Mouse (Mus musculus): ENCODE results near the gene Ubald1.

The Ubald1 gene

GRCm38 (mm10) chr16:4866101-4866695 lies 13.9 kb downstream of the Ubald1 start:
- peak; percentile 26 for DNase-seq

- no peak for DNase-seq
These were observed 16.4 kb downstream of the Ubald1 start for GRCm38 (mm10) chr16:4863742-4864141.

DNA sequence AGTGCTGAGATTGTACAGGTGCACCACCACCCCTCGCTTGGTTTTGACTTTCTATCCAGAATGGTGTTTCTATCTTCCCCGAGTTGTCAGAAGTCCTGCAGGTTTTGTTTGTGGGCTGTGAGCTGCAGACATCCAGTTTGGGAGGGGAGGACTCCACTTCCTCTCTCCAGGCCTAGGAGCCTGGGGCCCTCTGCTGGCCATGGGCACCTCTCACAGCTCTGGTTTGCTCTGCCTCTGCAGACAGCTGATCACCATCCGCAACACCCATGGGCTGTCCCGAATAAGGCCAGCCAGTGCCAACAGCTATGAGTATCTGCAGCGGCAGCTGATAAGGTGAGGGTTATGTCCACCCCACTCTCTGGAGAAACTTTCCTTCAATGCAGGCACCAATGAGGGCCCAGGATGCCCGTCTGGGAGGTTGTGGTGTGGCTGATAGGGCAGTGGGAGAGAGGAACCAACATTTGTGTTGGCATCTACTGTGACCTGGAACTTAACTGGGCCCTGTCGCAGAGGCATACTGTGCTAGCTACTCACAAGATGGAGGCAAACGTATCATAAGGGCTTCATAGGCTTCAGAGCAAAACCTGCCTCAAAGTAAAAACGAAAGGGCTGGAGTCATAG lies 17.1 kb downstream of the Ubald1 start:
- DNase-seq = peak; percentile 44

DNA sequence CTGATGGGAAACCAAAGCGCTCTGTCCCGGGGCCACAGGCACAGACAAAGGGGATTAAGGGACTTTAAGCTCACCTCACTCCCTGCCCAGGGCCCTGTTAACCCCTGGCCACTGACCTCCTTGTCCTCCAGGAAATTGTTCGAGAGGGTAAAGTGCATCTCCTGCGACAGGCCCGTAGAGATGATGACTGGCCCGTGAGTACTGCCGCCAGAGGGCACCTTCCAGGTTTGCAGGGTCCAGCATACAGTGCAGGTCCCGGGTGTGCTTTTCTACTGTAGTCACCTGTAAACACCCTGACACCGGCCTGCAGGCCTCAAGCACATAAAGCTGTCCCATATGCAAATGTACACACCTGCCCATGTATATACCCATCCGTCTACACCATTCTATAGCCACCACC lies 18.7 kb downstream of the Ubald1 start:
- peak; percentile 24 for DNase-seq

DNA sequence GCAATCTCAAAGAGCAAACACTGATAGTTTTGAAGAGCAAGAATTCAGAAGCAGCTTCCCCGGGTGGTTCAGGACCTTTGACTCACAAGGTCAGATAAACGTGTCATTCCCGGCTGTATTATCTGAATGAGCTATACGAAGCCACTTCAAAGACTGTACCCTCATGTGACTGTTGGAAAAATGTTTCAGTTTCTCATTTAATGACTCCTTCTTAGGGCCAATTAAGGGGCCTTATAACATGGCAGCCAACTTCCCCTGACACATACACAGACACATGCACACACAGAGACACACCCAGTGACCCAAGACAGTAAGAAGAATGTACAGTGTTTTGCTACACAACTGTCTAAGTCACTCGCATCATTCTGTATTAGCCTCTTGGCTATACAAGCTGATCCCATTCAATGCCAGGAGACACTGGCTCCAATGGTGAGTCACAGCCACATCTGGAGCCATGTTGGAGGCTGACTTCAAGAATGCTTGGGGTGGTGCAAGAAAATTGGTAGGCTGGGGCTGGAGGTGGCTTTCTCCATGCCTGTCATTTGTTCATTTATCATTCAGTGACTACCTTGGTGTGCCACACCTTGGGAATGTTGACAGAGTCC lies 25.0 kb downstream of the Ubald1 start:
- no peak for DNase-seq

GRCm38 (mm10) chr16:4850938-4851628 lies 29.0 kb downstream of the Ubald1 start:
- DNase-seq = no peak

GRCm38 (mm10) chr16:4850361-4850760 lies 29.8 kb downstream of the Ubald1 start:
- no peak for DNase-seq

- no peak for DNase-seq
These were observed 32.0 kb downstream of the Ubald1 start for GRCm38 (mm10) chr16:4848090-4848489.

GRCm38 (mm10) chr16:4847041-4847440 lies 33.1 kb downstream of the Ubald1 start:
- DNase-seq = no peak

DNA sequence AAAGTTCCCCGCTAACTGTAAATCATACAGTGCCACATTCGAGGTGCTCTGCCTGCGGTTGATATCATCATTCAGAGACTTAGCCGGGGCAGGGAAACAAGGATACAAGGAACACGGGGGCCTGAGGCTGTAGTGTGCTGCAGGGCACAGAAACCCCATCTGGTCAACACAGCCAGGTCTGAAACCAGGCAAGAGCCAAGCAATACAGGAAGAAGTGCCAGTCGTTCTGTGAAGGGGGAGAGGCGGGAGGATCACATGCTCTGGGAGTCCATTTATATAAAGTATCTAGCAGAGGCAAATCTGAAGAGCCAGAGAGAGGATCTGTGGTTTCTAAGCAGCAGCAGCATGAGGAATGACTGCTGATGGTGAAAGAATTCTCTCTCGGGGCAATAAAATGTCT lies 39.9 kb downstream of the Ubald1 start:
- no peak for DNase-seq

GRCm38 (mm10) chr16:4839552-4839951 lies 40.6 kb downstream of the Ubald1 start:
- no peak for DNase-seq

DNA sequence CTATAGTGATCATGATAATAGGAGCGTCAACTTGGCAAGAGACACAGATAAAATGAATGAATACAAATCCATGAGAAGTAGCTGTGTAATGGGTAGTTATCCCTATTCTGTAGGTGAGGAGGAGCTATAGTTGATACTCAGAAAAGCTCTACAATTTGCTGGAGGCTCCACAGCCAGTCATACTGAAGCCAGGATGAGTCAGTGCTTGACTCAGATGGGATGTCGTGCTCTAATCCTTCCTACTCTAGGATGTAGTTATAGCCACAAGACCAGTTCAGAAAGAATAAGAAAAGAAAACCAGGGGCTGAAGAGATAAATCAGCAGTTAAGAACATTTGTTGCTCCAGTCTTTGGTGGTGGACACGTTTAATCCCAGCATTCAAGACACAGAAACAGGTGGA lies 42.5 kb downstream of the Ubald1 start:
- no peak for DNase-seq

- DNase-seq = no peak
These were observed 44.9 kb downstream of the Ubald1 start, which contains the start of gene 4930562C15Rik for GRCm38 (mm10) chr16:4835191-4835590. 4930562C15Rik (plus strand) TSS chr16:4835416.

DNA sequence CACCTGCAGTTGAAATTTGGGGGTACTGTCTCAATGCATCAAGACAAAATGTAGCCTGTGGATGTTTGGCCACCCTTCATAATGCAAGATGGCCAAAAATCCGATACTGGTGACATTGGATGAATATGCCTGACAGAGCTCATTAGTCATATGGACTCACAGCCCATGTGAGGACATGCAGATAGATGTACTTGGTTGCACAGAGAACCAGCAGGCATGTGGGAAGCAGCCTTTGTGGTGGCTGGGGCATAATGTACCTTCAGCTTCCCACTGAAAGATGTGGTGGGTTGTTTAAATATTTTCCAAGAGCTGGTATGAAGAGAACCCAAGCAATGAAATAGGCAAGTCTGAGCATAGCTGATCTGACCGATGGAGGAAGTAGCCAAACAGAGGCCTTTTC lies 46.3 kb downstream of the Ubald1 start:
- DNase-seq = no peak

DNA sequence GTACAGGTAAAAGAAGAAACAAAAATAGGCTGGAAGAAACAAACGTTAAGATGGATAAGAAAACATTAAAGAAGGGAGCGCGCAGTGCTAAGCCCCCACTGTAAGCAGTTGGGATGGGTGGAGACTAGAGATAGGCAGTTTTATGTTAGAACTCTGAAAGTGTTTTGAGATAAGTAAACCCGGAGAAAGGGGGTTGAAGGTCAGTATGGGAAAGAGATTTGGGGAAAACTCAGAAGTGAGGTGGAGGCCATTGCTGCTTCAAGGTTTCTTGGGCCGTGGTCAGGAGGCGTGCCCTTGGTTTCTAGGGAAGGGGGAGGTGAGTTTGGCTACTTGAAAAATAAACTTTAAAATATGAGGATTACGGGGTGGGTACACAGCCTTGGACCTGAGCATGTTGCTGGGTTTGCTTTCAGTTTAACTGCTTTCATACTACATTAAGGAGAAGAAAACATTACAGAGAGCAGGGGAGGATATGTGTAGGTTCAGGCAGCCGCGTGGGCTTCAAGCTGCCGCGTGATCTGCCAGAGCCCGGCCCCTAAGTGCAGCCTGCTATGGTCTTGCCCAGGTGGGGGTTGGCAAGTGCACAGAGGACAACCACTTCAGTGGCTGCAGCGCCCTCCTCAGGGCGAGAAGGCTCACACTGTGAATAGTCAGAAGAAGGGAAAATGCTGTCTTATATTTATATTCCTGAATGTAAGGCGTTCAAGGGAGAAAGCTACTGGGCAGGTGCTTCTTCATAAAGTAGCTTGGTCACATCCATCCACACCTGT lies 48.3 kb downstream of the Ubald1 start:
- DNase-seq = no peak

DNA sequence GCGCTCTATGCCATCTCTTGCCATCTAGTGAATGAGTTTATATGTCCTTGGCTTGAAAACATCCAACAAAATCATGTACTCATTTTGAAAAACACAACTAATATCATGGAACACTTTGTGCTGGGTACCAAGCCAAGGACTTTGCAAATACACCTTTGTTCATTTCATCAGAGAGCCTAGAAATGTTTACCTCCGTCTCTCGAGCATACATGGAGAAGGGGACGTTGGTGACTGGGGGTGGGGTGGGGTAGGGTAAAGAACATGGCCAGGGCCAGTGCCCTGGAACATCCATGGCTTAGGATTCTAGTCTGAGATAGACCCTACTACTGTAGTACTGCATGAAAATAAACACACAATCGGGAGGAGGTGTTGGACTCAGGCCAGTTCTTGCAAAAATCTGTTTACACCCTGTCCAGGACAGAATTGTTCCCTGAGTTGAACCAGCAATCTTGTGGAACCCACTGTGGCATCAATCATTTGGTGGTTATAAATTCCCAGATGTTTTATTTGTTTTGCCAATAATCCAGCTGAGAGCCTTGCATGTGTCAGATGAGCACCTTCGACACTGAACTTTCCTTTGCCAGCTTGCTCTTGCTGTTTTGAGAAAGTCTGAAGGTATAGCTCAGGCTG lies 50.7 kb downstream of the Ubald1 start:
- DNase-seq = no peak

DNA sequence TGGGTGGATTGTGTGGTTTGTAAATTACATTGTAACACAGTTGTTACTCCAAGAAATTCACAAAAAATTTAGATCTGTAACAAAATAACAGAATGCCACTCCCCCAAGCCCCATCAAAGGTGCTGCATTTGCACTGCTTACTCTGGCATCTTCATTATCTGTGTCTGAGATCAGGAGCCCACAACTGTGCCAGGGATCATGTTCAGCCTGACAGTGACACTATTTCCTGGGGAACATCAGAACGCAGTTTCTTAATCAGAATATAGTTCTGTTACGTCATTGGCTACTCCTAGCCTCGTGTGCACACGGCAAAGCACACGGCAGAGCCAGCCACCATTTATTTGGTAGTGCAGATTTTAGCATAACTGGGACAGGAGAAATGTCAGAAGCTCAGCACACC lies 52.5 kb downstream of the Ubald1 start:
- no peak for DNase-seq

Measured in cerebellum, adult 9-10 months (tissue).